Mouse (Mus musculus): ENCODE data around the gene Erp27.

The Erp27 gene

GRCm38 (mm10) chr6:136922080-136922479, at the start of gene Erp27:
Gene Erp27, minus strand, starts transcription at chr6:136922180.
- no peak for DNase-seq (ENCODE audit: low spot score)

GRCm38 (mm10) chr6:136968877-136969276, 46.9 kb upstream of the Erp27 start:
- DNase-seq (ENCODE audit: low spot score): peak; percentile 48

GRCm38 (mm10) chr6:136967466-136967865, 45.5 kb upstream of the Erp27 start:
- DNase-seq (ENCODE audit: low spot score): no peak

GRCm38 (mm10) chr6:136965912-136966311, 43.9 kb upstream of the Erp27 start:
- DNase-seq (ENCODE audit: low spot score): no peak

- no peak for DNase-seq (ENCODE audit: low spot score)
Observed at GRCm38 (mm10) chr6:136964609-136965510, 42.9 kb upstream of the Erp27 start.

GRCm38 (mm10) chr6:136962957-136963356, 41.0 kb upstream of the Erp27 start:
- no peak for DNase-seq (ENCODE audit: low spot score)

GRCm38 (mm10) chr6:136959131-136959530, 37.2 kb upstream of the Erp27 start:
- DNase-seq (ENCODE audit: low spot score): no peak

GRCm38 (mm10) chr6:136957062-136957461, 35.1 kb upstream of the Erp27 start:
- no peak for DNase-seq (ENCODE audit: low spot score)

- DNase-seq (ENCODE audit: low spot score): no peak
Observed at GRCm38 (mm10) chr6:136955240-136955639, 33.3 kb upstream of the Erp27 start.

- DNase-seq (ENCODE audit: low spot score): no peak
Observed at GRCm38 (mm10) chr6:136954715-136955114, 32.7 kb upstream of the Erp27 start.

- no peak for DNase-seq (ENCODE audit: low spot score)
Observed at GRCm38 (mm10) chr6:136954192-136954591, 32.2 kb upstream of the Erp27 start.

- DNase-seq (ENCODE audit: low spot score): no peak
Observed at GRCm38 (mm10) chr6:136952930-136953329, 30.9 kb upstream of the Erp27 start.

- DNase-seq (ENCODE audit: low spot score): no peak
Observed at GRCm38 (mm10) chr6:136950171-136950570, 28.2 kb upstream of the Erp27 start.

- DNase-seq (ENCODE audit: low spot score): no peak
Observed at GRCm38 (mm10) chr6:136947716-136948115, 25.7 kb upstream of the Erp27 start.

- peak; percentile 31 for DNase-seq (ENCODE audit: low spot score)
Observed at GRCm38 (mm10) chr6:136946943-136947342, 25.0 kb upstream of the Erp27 start.

- DNase-seq (ENCODE audit: low spot score): no peak
Observed at GRCm38 (mm10) chr6:136946241-136946640, 24.3 kb upstream of the Erp27 start.

- no peak for DNase-seq (ENCODE audit: low spot score)
Observed at GRCm38 (mm10) chr6:136944511-136944910, 22.5 kb upstream of the Erp27 start.

- DNase-seq (ENCODE audit: low spot score): no peak
Observed at GRCm38 (mm10) chr6:136943392-136943791, 21.4 kb upstream of the Erp27 start.

- no peak for DNase-seq (ENCODE audit: low spot score)
Observed at GRCm38 (mm10) chr6:136942280-136942679, 20.3 kb upstream of the Erp27 start.

- DNase-seq (ENCODE audit: low spot score): peak; percentile 42
Observed at GRCm38 (mm10) chr6:136941051-136942021, 19.4 kb upstream of the Erp27 start, which contains the start of gene Arhgdib. Gene Arhgdib, minus strand, starts transcription at chr6:136941899.

- no peak for DNase-seq (ENCODE audit: low spot score)
Observed at GRCm38 (mm10) chr6:136940188-136940960, 18.4 kb upstream of the Erp27 start.

All from embryo, embryonic 10.5 days (tissue).